Mouse (Mus musculus) MEL (cell line): Measurements from ENCODE around the gene Tepsin. TPM values are rescaled to one million over a fixed set of nuclear protein-coding genes. Genes with fewer than 3 reads are reported as not detected.

ENCODE experiments used
- DNase-seq: peaks from one replicate; pipeline ENCODE4 v3.0.0; 2011; ENCODE audit warnings: low read depth, low spot score
- H3K27ac ChIP-seq: 2 replicates; pipeline ENCODE4 v1.5.1; 2012; ENCODE audit warnings: low read depth, mild to moderate bottlenecking, control low read depth, low read length, moderate library complexity; ENCODE audit not compliant: control insufficient read depth
- H3K27me3 ChIP-seq, 2 experiments: fragments of 150-350 bp in 1 of 2; sonication (generic) in 1 of 2; 2 replicates each; pipeline ENCODE4 v1.6.1; 2012; ENCODE audit warnings: low read length in 2 of 2, mild to moderate bottlenecking in 2 of 2, improper control_type of control experiment in 1 of 2, moderate library complexity in 1 of 2; ENCODE audit not compliant: insufficient read depth in 2 of 2, control insufficient read depth in 1 of 2
- H3K36me3 ChIP-seq, 2 experiments: 2 replicates each; pipeline ENCODE4 v1.6.1; 2012 to 2014; ENCODE audit warnings: low read length in 2 of 2, improper control_type of control experiment in 1 of 2, inconsistent platforms in 1 of 2, mild to moderate bottlenecking in 1 of 2; ENCODE audit not compliant: insufficient read depth in 2 of 2, control insufficient read depth in 1 of 2
- H3K4me1 ChIP-seq, 2 experiments: fragments of 150-350 bp in 1 of 2; sonication (generic) in 1 of 2; 2 replicates each; pipeline ENCODE4 v1.6.1; 2012; ENCODE audit warnings: low read length in 2 of 2, improper control_type of control experiment in 1 of 2, mild to moderate bottlenecking in 1 of 2; ENCODE audit not compliant: insufficient read depth in 2 of 2, control insufficient read depth in 1 of 2
- H3K4me3 ChIP-seq, 2 experiments: fragments of 150-350 bp in 1 of 2; sonication (generic) in 1 of 2; 2 replicates each; pipeline ENCODE4 v1.5.1; 2012; ENCODE audit warnings: low read depth in 2 of 2, low read length in 2 of 2, mild to moderate bottlenecking in 2 of 2, moderate library complexity in 2 of 2, control low read depth in 1 of 2, improper control_type of control experiment in 1 of 2; ENCODE audit not compliant: control insufficient read depth in 1 of 2, insufficient read depth in 1 of 2
- H3K79me2 ChIP-seq: 2 replicates; pipeline ENCODE4 v1.6.1; 2012; ENCODE audit warnings: mild to moderate bottlenecking, low read length, moderate library complexity; ENCODE audit not compliant: control insufficient read depth, poor library complexity, insufficient read depth
- H3K9ac ChIP-seq: 2 replicates; pipeline ENCODE4 v1.6.1; 2012; ENCODE audit warnings: low read depth, mild to moderate bottlenecking, control low read depth, low read length, moderate library complexity; ENCODE audit not compliant: control insufficient read depth, poor library complexity, severe bottlenecking
- H3K9me3 ChIP-seq: fragments of 150-350 bp; sonication (generic); replicated peaks from 2 replicates; pipeline ENCODE4 v1.6.1; 2012; ENCODE audit warnings: mild to moderate bottlenecking, low read length, improper control_type of control experiment, moderate library complexity; ENCODE audit not compliant: insufficient read depth
- CHD2 ChIP-seq: IDR thresholded peaks from 2 replicates; pipeline ENCODE4 v1.6.1; 2011; ENCODE audit warnings: low read length, improper control_type of control experiment
- CTCF ChIP-seq, 3 experiments: IDR thresholded peaks in 2 of 3; conservative IDR thresholded peaks in 1 of 3; 2 replicates each; pipeline ENCODE4 v1.5.1; 2011 to 2012; ENCODE audit warnings: low read length in 3 of 3, low read depth in 2 of 3, mild to moderate bottlenecking in 2 of 3, improper control_type of control experiment in 1 of 3, inconsistent platforms in 1 of 3, mixed read lengths in 1 of 3, moderate library complexity in 1 of 3; ENCODE audit not compliant: control insufficient read depth in 1 of 3, insufficient read depth in 1 of 3, poor library complexity in 1 of 3, severe bottlenecking in 1 of 3
- ETS1 ChIP-seq: IDR thresholded peaks from 2 replicates; pipeline ENCODE4 v1.6.1; 2012; ENCODE audit warnings: low read depth, mild to moderate bottlenecking, inconsistent platforms, low read length, improper control_type of control experiment, moderate library complexity
- MEF2A ChIP-seq: IDR thresholded peaks from 2 replicates; pipeline ENCODE4 v1.6.1; 2014; ENCODE audit warnings: low read depth, mild to moderate bottlenecking, inconsistent platforms, low read length, improper control_type of control experiment; ENCODE audit not compliant: poor library complexity, insufficient replicate concordance, severe bottlenecking; ENCODE audit errors: extremely low read depth
- MYB ChIP-seq: IDR thresholded peaks from 2 replicates; pipeline ENCODE4 v1.6.1; 2011; ENCODE audit warnings: mild to moderate bottlenecking, low read depth, low read length, improper control_type of control experiment
- NRF1 ChIP-seq: IDR thresholded peaks from 2 replicates; pipeline ENCODE4 v1.6.1; 2014; ENCODE audit warnings: low read depth, mild to moderate bottlenecking, inconsistent platforms, low read length, improper control_type of control experiment, moderate library complexity; ENCODE audit not compliant: poor library complexity, insufficient read depth, severe bottlenecking
- POLR2A ChIP-seq, 2 experiments: IDR thresholded peaks; 2 replicates each; pipeline ENCODE4 v1.6.1; 2011 to 2012; ENCODE audit warnings: low read length in 2 of 2, mild to moderate bottlenecking in 2 of 2, control low read depth in 1 of 2, improper control_type of control experiment in 1 of 2, low read depth in 1 of 2, moderate library complexity in 1 of 2; ENCODE audit not compliant: control insufficient read depth in 1 of 2, insufficient read depth in 1 of 2, poor library complexity in 1 of 2
- POLR2AphosphoS2 ChIP-seq: IDR thresholded peaks from 2 replicates; pipeline ENCODE4 v1.6.1; 2011; ENCODE audit warnings: low read length, improper control_type of control experiment
- POLR2AphosphoS5 ChIP-seq: IDR thresholded peaks from 2 replicates; pipeline ENCODE4 v1.6.1; 2012; ENCODE audit warnings: low read depth, borderline replicate concordance, mild to moderate bottlenecking, inconsistent platforms, low read length, moderate library complexity, mixed read lengths
- RAD21 ChIP-seq: IDR thresholded peaks from 2 replicates; pipeline ENCODE4 v1.6.1; 2011; ENCODE audit warnings: mild to moderate bottlenecking, low read depth, low read length, improper control_type of control experiment
- TBP ChIP-seq: IDR thresholded peaks from 2 replicates; pipeline ENCODE4 v1.8.0; 2011; ENCODE audit warnings: low read depth, low read length, improper control_type of control experiment
- UBTF ChIP-seq: IDR thresholded peaks from 2 replicates; pipeline ENCODE4 v1.6.1; 2012; ENCODE audit warnings: low read depth, mild to moderate bottlenecking, inconsistent platforms, low read length, improper control_type of control experiment, moderate library complexity, borderline replicate concordance; ENCODE audit not compliant: insufficient read depth
- USF1 ChIP-seq: IDR thresholded peaks from 2 replicates; pipeline ENCODE4 v1.6.1; 2014; ENCODE audit warnings: low read depth, mild to moderate bottlenecking, inconsistent platforms, low read length, improper control_type of control experiment, moderate library complexity
- USF2 ChIP-seq, 2 experiments: IDR thresholded peaks; 2 replicates each; pipeline ENCODE4 v1.6.1; 2011 to 2012; ENCODE audit warnings: improper control_type of control experiment in 2 of 2, low read length in 2 of 2, borderline replicate concordance in 1 of 2, inconsistent platforms in 1 of 2, low read depth in 1 of 2, mild to moderate bottlenecking in 1 of 2; ENCODE audit not compliant: insufficient read depth in 1 of 2
- ZC3H11A ChIP-seq: IDR thresholded peaks from 2 replicates; pipeline ENCODE4 v1.6.1; 2012; ENCODE audit warnings: low read depth, mild to moderate bottlenecking, inconsistent platforms, low read length, improper control_type of control experiment
- polyA plus RNA-seq, 2 experiments: library from polyadenylated mRNA; stranded (reverse) in 1 of 2; unstranded in 1 of 2; fragments of >175 nt in 1 of 2; fragments of >200 nt in 1 of 2; gene quantifications; 2 replicates each; pipeline versions ENCODE4 v1.2.1 to v1.2.4; 2012; ENCODE audit warnings: low replicate concordance in 2 of 2, low read depth in 1 of 2; ENCODE audit not compliant: insufficient read length in 2 of 2, insufficient read depth in 1 of 2, missing spikeins in 1 of 2
- total RNA-seq: library from RNA; depleted of rRNA; stranded (reverse); fragments of 300-350 nt; gene quantifications from 2 replicates; pipeline ENCODE4 v1.2.3, GENCODE M21; 2012

Gene Tepsin
- total and polyA plus RNA-seq, 3 experiments, result 14.3 to 16.6 TPM; not detected in 1

DNA sequence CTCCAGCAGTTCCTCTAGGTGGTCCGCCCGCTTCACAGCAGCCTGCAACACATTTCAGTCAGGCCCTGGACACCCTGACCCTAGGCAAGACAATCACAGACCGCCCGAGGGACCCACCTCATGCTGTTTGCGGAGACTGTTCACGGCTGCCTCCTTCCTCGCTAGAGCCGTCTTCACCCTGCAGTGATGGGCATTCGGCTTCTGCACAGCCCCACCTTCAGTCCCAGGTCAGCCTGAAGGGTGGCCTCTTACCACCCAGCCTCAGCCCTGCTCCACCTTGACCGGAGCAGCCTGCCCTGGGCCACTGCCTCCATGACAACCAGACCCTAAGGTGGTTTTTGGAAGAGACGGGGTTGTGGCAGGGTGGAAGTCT, 33.9 kb downstream of the Tepsin start:
- H3K79me2 ChIP-seq, result no peaks in the 10 kb centered on the region
- H3K4me3 ChIP-seq, result no peak overlapping the region
- H3K27me3 ChIP-seq, result no peaks in the 10 kb centered on the region
- no peaks in the 10 kb centered on the region; a peak in 1 of 4 replicates for H3K4me1 ChIP-seq
- DNase-seq, result no peak
- no peak overlapping the region for H3K9ac ChIP-seq
- no peak for TF ChIP-seq TBP
- no peak for TF ChIP-seq ZC3H11A
- no peak for TF ChIP-seq USF2 (IDR thresholded peaks at IDR 0.05; ENCODE audit: borderline replicate concordance in 1 of 2, insufficient read depth in 1 of 2, low read depth in 1 of 2, low read length in 2 of 2)
- TF ChIP-seq ETS1, result no peak
- no peak for TF ChIP-seq MYB
- no peak for TF ChIP-seq CTCF (IDR thresholded peaks at IDR 0.05 in 2 of 3, conservative IDR thresholded peaks at IDR 0.05 in 1 of 3; ENCODE audit: control insufficient read depth in 1 of 3, insufficient read depth in 1 of 3, low read depth in 2 of 3, low read length in 3 of 3, poor library complexity in 1 of 3, severe bottlenecking in 1 of 3)
- no peak for TF ChIP-seq CHD2
- TF ChIP-seq NRF1, result no peak
- no peak for TF ChIP-seq USF1
- no peak overlapping the region for H3K27ac ChIP-seq
- no peaks in the 10 kb centered on the region for H3K9me3 ChIP-seq
- H3K36me3 ChIP-seq, result no peaks in the 10 kb centered on the region

GRCm38 (mm10) chr11:120064006-120064667, 34.4 kb downstream of the Tepsin start:
- no peaks in the 10 kb centered on the region; a peak in 1 of 4 replicates for H3K4me1 ChIP-seq
- H3K79me2 ChIP-seq, result no peaks in the 10 kb centered on the region
- H3K9me3 ChIP-seq, result no peaks in the 10 kb centered on the region
- H3K36me3 ChIP-seq, result no peaks in the 10 kb centered on the region
- peak; percentile 50 for DNase-seq
- H3K27ac ChIP-seq, result no peak overlapping the region
- no peak overlapping the region for H3K4me3 ChIP-seq
- no peak overlapping the region for H3K9ac ChIP-seq
- no peaks in the 10 kb centered on the region for H3K27me3 ChIP-seq
- TF ChIP-seq POLR2AphosphoS5 (no peak), RAD21 (no peak), CHD2 (no peak), POLR2AphosphoS2 (no peak)
- TF ChIP-seq, all 39 proteins: peak for 0

DNA sequence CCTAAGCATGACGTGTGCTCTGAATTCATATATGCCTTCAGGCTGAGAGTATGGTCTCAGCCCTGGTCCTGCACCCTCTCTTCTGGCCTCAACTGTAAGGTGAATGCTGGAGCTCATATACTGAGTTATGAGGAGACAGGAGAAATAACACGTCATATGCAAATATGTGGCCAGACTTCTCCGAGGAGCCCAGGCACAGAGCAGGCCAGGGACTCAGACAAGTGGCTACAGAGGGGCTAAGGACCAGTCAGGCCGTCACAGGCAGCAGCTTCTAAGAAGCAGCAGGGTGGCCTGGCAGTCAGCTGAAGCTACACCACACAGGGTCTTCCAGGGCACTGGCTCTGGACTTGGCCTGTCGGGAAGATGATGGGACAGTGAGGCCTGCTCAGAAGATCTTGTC, 35.2 kb downstream of the Tepsin start:
- TF ChIP-seq MYB (no peak), ZC3H11A (no peak), UBTF (no peak), MEF2A (no peak), POLR2A (IDR thresholded peaks at IDR 0.05; ENCODE audit: control insufficient read depth in 1 of 2, insufficient read depth in 1 of 2, low read depth in 1 of 2, low read length in 2 of 2, poor library complexity in 1 of 2) (no peak)
- Histone ChIP-seq H3K9me3 (no peaks in the 10 kb centered on the region), H3K4me3 (no peak overlapping the region), H3K4me1 (no peaks in the 10 kb centered on the region; a peak in 1 of 4 replicates), H3K27me3 (no peaks in the 10 kb centered on the region; a peak in 2 of 4 replicates), H3K79me2 (no peaks in the 10 kb centered on the region), H3K36me3 (no peaks in the 10 kb centered on the region), H3K9ac (no peak overlapping the region), H3K27ac (no peak overlapping the region)
- no peak for DNase-seq
